Mouse (Mus musculus): ENCODE measurements at regions not wholly inside any gene's neighbourhood (a gene's known extent, or its start where the extent isn't known, plus 50 kb on each side); places are given as distances from the start of the nearest gene placed in this dataset.

GRCm38 (mm10) chr5:28710517-28710916, 243.5 kb upstream of the Shh start:
- Histone ChIP-seq H3K27ac (ENCODE audit: control insufficient read depth, low read depth, low read length) (no peak overlapping the region), H3K36me3 (ENCODE audit: control insufficient read depth in 1 of 2, insufficient read depth in 2 of 2, low read length in 2 of 2) (no peaks in the 10 kb centered on the region), H3K79me2 (ENCODE audit: control insufficient read depth, insufficient read depth, low read length, poor library complexity) (no peaks in the 10 kb centered on the region), H3K4me1 (ENCODE audit: control insufficient read depth in 1 of 2, insufficient read depth in 2 of 2, low read length in 2 of 2) (no peaks in the 10 kb centered on the region), H3K27me3 (ENCODE audit: control insufficient read depth in 1 of 2, insufficient read depth in 2 of 2, low read length in 2 of 2) (no peaks in the 10 kb centered on the region), H3K9ac (ENCODE audit: control insufficient read depth, low read depth, low read length, poor library complexity, severe bottlenecking) (no peak overlapping the region), H3K9me3 (replicated peaks; ENCODE audit: insufficient read depth, low read length) (no peaks in the 10 kb centered on the region), H3K4me3 (ENCODE audit: control insufficient read depth in 1 of 2, insufficient read depth in 1 of 2, low read depth in 2 of 2, low read length in 2 of 2) (no peak overlapping the region)
- no peak for DNase-seq (ENCODE audit: low read depth, low spot score)
- TF ChIP-seq RCOR1 (IDR thresholded peaks at IDR 0.05; ENCODE audit: low read depth, low read length) = no peak
- no peak for TF ChIP-seq MAX (IDR thresholded peaks at IDR 0.05; ENCODE audit: low read length)
- no peak for TF ChIP-seq POLR2A (IDR thresholded peaks at IDR 0.05; ENCODE audit: control insufficient read depth in 1 of 2, insufficient read depth in 1 of 2, low read depth in 1 of 2, low read length in 2 of 2, poor library complexity in 1 of 2)
- no peak for TF ChIP-seq MYC (IDR thresholded peaks at IDR 0.05; ENCODE audit: low read depth, low read length)
- TF ChIP-seq POLR2AphosphoS5 (IDR thresholded peaks at IDR 0.05; ENCODE audit: borderline replicate concordance, low read depth, low read length) = no peak
- no peak for TF ChIP-seq POLR2AphosphoS2 (IDR thresholded peaks at IDR 0.05; ENCODE audit: low read length)
- no peak for TF ChIP-seq HCFC1 (IDR thresholded peaks at IDR 0.05; ENCODE audit: low read depth, low read length)
- no peak for TF ChIP-seq MXI1 (IDR thresholded peaks at IDR 0.05; ENCODE audit: low read depth, low read length)
- TF ChIP-seq JUND (IDR thresholded peaks at IDR 0.05; ENCODE audit: low read depth, low read length) = no peak
- TF ChIP-seq ZC3H11A (IDR thresholded peaks at IDR 0.05; ENCODE audit: low read depth, low read length) = no peak
- TF ChIP-seq SIN3A (IDR thresholded peaks at IDR 0.05; ENCODE audit: low read length) = no peak

GRCm38 (mm10) chr5:28709626-28710025, 242.6 kb upstream of the Shh start:
- no peaks in the 10 kb centered on the region for H3K36me3 ChIP-seq (ENCODE audit: control insufficient read depth in 1 of 2, insufficient read depth in 2 of 2, low read length in 2 of 2)
- no peak overlapping the region for H3K4me3 ChIP-seq (ENCODE audit: control insufficient read depth in 1 of 2, insufficient read depth in 1 of 2, low read depth in 2 of 2, low read length in 2 of 2)
- H3K79me2 ChIP-seq (ENCODE audit: control insufficient read depth, insufficient read depth, low read length, poor library complexity) = no peaks in the 10 kb centered on the region
- no peak overlapping the region for H3K27ac ChIP-seq (ENCODE audit: control insufficient read depth, low read depth, low read length)
- no peaks in the 10 kb centered on the region for H3K9me3 ChIP-seq (replicated peaks; ENCODE audit: insufficient read depth, low read length)
- H3K27me3 ChIP-seq (ENCODE audit: control insufficient read depth in 1 of 2, insufficient read depth in 2 of 2, low read length in 2 of 2) = no peaks in the 10 kb centered on the region
- no peak for TF ChIP-seq USF2 (IDR thresholded peaks at IDR 0.05; ENCODE audit: borderline replicate concordance in 1 of 2, insufficient read depth in 1 of 2, low read depth in 1 of 2, low read length in 2 of 2)
- no peak for TF ChIP-seq E2F4 (IDR thresholded peaks at IDR 0.05; ENCODE audit: borderline replicate concordance, low read depth, low read length)
- TF ChIP-seq USF1 (IDR thresholded peaks at IDR 0.05; ENCODE audit: low read depth, low read length) = no peak
- no peak for TF ChIP-seq RCOR1 (IDR thresholded peaks at IDR 0.05; ENCODE audit: low read depth, low read length)
- no peak for TF ChIP-seq SMC3 (IDR thresholded peaks at IDR 0.05; ENCODE audit: low read depth, low read length)
- no peak for TF ChIP-seq ZNF384 (IDR thresholded peaks at IDR 0.05; ENCODE audit: low read depth, low read length)
- TF ChIP-seq RAD21 (IDR thresholded peaks at IDR 0.05; ENCODE audit: low read depth, low read length) = no peak
- no peak for TF ChIP-seq MXI1 (IDR thresholded peaks at IDR 0.05; ENCODE audit: low read depth, low read length)
- TF ChIP-seq ZMIZ1 (IDR thresholded peaks at IDR 0.05; ENCODE audit: low read depth, low read length) = no peak
- TF ChIP-seq POLR2A (IDR thresholded peaks at IDR 0.05; ENCODE audit: control insufficient read depth in 1 of 2, insufficient read depth in 1 of 2, low read depth in 1 of 2, low read length in 2 of 2, poor library complexity in 1 of 2) = no peak
- no peak for TF ChIP-seq MAZ (IDR thresholded peaks at IDR 0.05; ENCODE audit: low read depth, low read length)
- TF ChIP-seq MYB (IDR thresholded peaks at IDR 0.05; ENCODE audit: low read depth, low read length) = no peak
- TF ChIP-seq MAFK (IDR thresholded peaks at IDR 0.05; ENCODE audit: borderline replicate concordance, low read depth, low read length) = no peak
- TF ChIP-seq CTCF (IDR thresholded peaks at IDR 0.05 in 2 of 3, conservative IDR thresholded peaks at IDR 0.05 in 1 of 3; ENCODE audit: control insufficient read depth in 1 of 3, insufficient read depth in 1 of 3, low read depth in 2 of 3, low read length in 3 of 3, poor library complexity in 1 of 3, severe bottlenecking in 1 of 3) = no peak
- no peak for TF ChIP-seq ZKSCAN1 (IDR thresholded peaks at IDR 0.05; ENCODE audit: low read depth, low read length)
- no peak for TF ChIP-seq MYC (IDR thresholded peaks at IDR 0.05; ENCODE audit: low read depth, low read length)
- TF ChIP-seq TBP (IDR thresholded peaks at IDR 0.05; ENCODE audit: low read depth, low read length) = no peak
- DNase-seq (ENCODE audit: low read depth, low spot score) = no peak
- H3K4me1 ChIP-seq (ENCODE audit: control insufficient read depth in 1 of 2, insufficient read depth in 2 of 2, low read length in 2 of 2) = no peaks in the 10 kb centered on the region
- H3K9ac ChIP-seq (ENCODE audit: control insufficient read depth, low read depth, low read length, poor library complexity, severe bottlenecking) = no peak overlapping the region

Measured in MEL (cell line).